Mouse (Mus musculus): ENCODE results near the gene Pinlyp. TPM values are rescaled to one million over a fixed set of nuclear protein-coding genes. Genes with fewer than 3 reads are reported as not detected.

Pinlyp gene
- total RNA-seq, 2 experiments from 2014 or later = not detected

- intact Hi-C loops (cut with DNase I; ENCODE audit: low total_unique reads) = no loop called here
- DNase-seq = no peak
Measured at GRCm38 (mm10) chr7:24504868-24505267, 41.0 kb downstream of the Pinlyp start.

GRCm38 (mm10) chr7:24504004-24504403, 41.9 kb downstream of the Pinlyp start:
- DNase-seq = no peak
- intact Hi-C loops (cut with DNase I; ENCODE audit: low total_unique reads) = no loop called here

DNA sequence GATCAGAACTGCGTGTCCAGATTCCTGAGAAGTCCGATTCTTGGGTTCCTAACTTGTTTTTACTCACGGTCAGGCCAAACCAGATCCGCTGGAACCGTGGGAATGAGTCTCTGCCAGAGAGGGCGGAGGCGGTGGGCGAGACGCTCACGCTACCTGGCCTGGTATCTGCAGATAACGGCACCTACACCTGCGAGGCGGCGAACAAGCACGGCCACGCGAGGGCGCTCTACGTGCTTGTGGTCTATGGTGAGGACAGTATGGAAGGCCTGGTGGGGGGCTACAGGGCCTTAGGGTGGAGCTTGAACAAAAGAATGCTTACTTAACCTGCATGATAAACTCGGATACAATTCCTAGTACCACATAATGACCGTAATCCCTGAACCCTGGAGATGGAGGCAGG, 44.4 kb downstream of the Pinlyp start:
- intact Hi-C loops (cut with DNase I; ENCODE audit: low total_unique reads) = no loop called here
- no peak for DNase-seq

DNA sequence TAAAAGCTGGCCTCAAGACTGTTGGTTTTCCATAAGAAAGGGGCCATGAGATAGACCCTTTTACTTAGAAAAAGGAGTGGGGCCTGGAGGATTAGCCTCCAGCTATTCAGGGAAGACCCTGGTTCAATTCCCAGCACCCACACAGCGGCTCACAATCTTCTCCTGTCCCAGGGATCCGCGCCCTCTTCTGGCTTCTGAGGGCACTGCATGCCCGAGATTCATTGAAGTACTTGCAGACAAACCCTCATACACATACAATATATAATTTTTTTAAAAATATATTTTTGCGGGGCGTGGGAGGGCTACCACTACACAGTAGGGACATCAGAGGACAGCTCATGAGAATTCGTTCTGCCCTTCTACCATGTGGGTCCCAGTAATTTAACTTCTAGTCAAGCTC, 45.0 kb downstream of the Pinlyp start:
- no peak for DNase-seq
- intact Hi-C loops (cut with DNase I; ENCODE audit: low total_unique reads) = no loop called here

GRCm38 (mm10) chr7:24499856-24500577, 45.9 kb downstream of the Pinlyp start:
- DNase-seq = no peak
- intact Hi-C loops (cut with DNase I; ENCODE audit: low total_unique reads) = no loop called here

Other genes starting within 250 kb of the Pinlyp start
- 1 to 10 TPM; 2.6 to 3.8 TPM for gene Zfp61, start 244.9 kb downstream of the Pinlyp start, total RNA-seq (2021)
- gene Zfp94, start 229.5 kb downstream of the Pinlyp start, total RNA-seq (2021) = 1 to 10 TPM; 1.7 to 2.4 TPM
- gene Tescl, start 212.2 kb downstream of the Pinlyp start, total RNA-seq (2021) = not detected
- gene Lypd5, start 196.9 kb downstream of the Pinlyp start, total RNA-seq (2021) = not detected
- under 1 TPM; 0.29 to 0.33 TPM for gene Kcnn4, start 175.9 kb downstream of the Pinlyp start, total RNA-seq (2021)
- gene Smg9, start 146.5 kb downstream of the Pinlyp start, total RNA-seq (2021) = 1 to 10 TPM; 9.2 to 9.5 TPM
- gene Irgc1, start 93.8 kb downstream of the Pinlyp start, total RNA-seq (2021) = under 1 TPM in 1 of 2 experiments, not detected in 1; 0.12 TPM
- 1 to 10 TPM in 1 of 2 experiments, under 1 TPM in 1; 0.84 to 1.2 TPM for gene Plaur, start 83.6 kb downstream of the Pinlyp start, total RNA-seq (2021)
- 10 to 100 TPM in 1 of 2 experiments, 1 to 10 TPM in 1; 5.3 to 17.7 TPM for gene Cadm4, start 64.1 kb downstream of the Pinlyp start, total RNA-seq (2021)
- 1 to 10 TPM; 6.4 to 8.3 TPM for gene Zfp428, start 39.1 kb downstream of the Pinlyp start, total RNA-seq (2021)
- gene AC161166.1, start 33.7 kb downstream of the Pinlyp start, total RNA-seq (2021) = not detected
- gene Irgq, start 15.4 kb downstream of the Pinlyp start, total RNA-seq (2021) = 10 to 100 TPM; 10.5 to 12.8 TPM
- 10 to 100 TPM; 16.5 to 18.5 TPM for gene Xrcc1, start 171 bp upstream of the Pinlyp start, total RNA-seq (2021)
- 10 to 100 TPM; 12.0 to 15.3 TPM for gene Ethe1, start 41.4 kb upstream of the Pinlyp start, total RNA-seq (2021)
- under 1 TPM; 0.38 to 0.45 TPM for gene Zfp575, start 41.5 kb upstream of the Pinlyp start, total RNA-seq (2021)
- gene Phldb3, start 64.6 kb upstream of the Pinlyp start, total RNA-seq (2021) = under 1 TPM; 0.59 to 0.66 TPM
- gene Lypd3, start 90.4 kb upstream of the Pinlyp start, total RNA-seq (2021) = not detected
- not detected for gene Tex101, start 130.6 kb upstream of the Pinlyp start, total RNA-seq (2021)
- gene BC049730, start 163.1 kb upstream of the Pinlyp start, total RNA-seq (2021) = not detected
- gene Gm4763, start 180.8 kb upstream of the Pinlyp start, total RNA-seq (2021) = not detected
- not detected for gene Cd177, start 214.2 kb upstream of the Pinlyp start, total RNA-seq (2021)
- gene Ceacam10, start 231.1 kb upstream of the Pinlyp start, total RNA-seq (2021) = not detected